Mouse (Mus musculus): ENCODE measurements around the gene B3glct. TPM values are rescaled to one million over a fixed set of nuclear protein-coding genes. Genes with fewer than 3 reads are reported as not detected.

Gene B3glct
- polyA plus RNA-seq, 1 experiment from 2014 or later: 15.4 TPM

DNA sequence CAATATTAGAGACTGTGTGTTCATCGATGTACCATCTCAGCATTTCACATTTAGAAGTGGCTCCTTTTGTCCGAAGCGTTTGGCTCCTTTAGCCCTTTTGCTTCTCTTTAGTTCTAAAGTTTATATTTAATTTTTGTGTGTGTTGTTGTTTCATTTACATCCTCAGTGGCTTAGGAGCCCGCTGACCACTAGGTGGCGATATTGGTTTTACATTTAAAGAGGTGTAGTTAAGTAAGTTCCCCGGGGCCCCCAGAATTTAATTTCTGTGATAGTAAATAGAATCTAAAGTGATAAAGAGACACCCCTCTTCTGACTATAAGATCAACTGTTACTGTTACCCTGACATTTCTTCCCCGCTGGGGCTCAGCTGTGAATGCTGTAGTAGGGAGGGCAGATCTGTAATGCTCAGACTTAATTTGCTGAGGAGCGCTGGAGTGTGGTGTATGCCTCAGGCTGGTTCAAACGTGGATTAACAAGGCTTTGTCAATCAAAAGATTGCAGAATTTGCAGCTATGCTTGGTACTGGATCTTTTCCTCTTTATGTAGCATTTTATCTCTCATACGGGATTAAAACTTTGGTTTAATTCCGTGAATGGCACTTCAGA is 35.2 kb downstream of the B3glct start:
- H3K27me3 ChIP-seq (replicated peaks; ENCODE audit: control insufficient read depth, insufficient read depth, low read length): no peaks in the 10 kb centered on the region
- 50% methylated on average over 11 of the region's 11 CpGs for WGBS
- no peak overlapping the region for H3K4me2 ChIP-seq (ENCODE audit: low read depth, low read length)
- ATAC-seq (ENCODE audit: low read depth): no peak
- H3K4me1 ChIP-seq (ENCODE audit: control insufficient read depth, insufficient read depth, low read length): peaks cover 10% of the 10 kb centered on the region; the same call in 1 of the 2 replicates
- no peak overlapping the region for H3K9ac ChIP-seq (ENCODE audit: low read depth, low read length)
- DNase-seq (ENCODE audit: low spot score): peak; percentile 90
- peaks cover 8% of the 10 kb centered on the region; the same call in 1 of the 2 replicates for H3K9me3 ChIP-seq (ENCODE audit: control insufficient read depth, low read length)
- no peaks in the 10 kb centered on the region for H3K36me3 ChIP-seq (ENCODE audit: control insufficient read depth, insufficient read depth, low read length)
- H3K4me3 ChIP-seq (ENCODE audit: low read depth, low read length): no peak overlapping the region
- H3K27ac ChIP-seq (replicated peaks; ENCODE audit: low read depth, low read length): no peak overlapping the region

GRCm38 (mm10) chr5:149713834-149714233 is 35.8 kb downstream of the B3glct start:
- no peak overlapping the region for H3K4me3 ChIP-seq (ENCODE audit: low read depth, low read length)
- H3K27ac ChIP-seq (replicated peaks; ENCODE audit: low read depth, low read length): no peak overlapping the region
- peaks cover 3% of the 10 kb centered on the region; the same call in 1 of the 2 replicates for H3K9me3 ChIP-seq (ENCODE audit: control insufficient read depth, low read length)
- H3K36me3 ChIP-seq (ENCODE audit: control insufficient read depth, insufficient read depth, low read length): no peaks in the 10 kb centered on the region
- H3K9ac ChIP-seq (ENCODE audit: low read depth, low read length): no peak overlapping the region; the same call in 1 of the 2 replicates
- no peaks in the 10 kb centered on the region for H3K27me3 ChIP-seq (replicated peaks; ENCODE audit: control insufficient read depth, insufficient read depth, low read length)
- H3K4me2 ChIP-seq (ENCODE audit: low read depth, low read length): no peak overlapping the region
- ATAC-seq (ENCODE audit: low read depth): no peak
- DNase-seq (ENCODE audit: low spot score): no peak
- 71% methylated on average over 16 of the region's 16 CpGs for WGBS
- H3K4me1 ChIP-seq (ENCODE audit: control insufficient read depth, insufficient read depth, low read length): peaks cover 10% of the 10 kb centered on the region; the same call in 1 of the 2 replicates

GRCm38 (mm10) chr5:149715571-149716328 is 37.7 kb downstream of the B3glct start:
- Histone ChIP-seq H3K4me2 (ENCODE audit: low read depth, low read length) (peak overlapping the region; percentile 30), H3K27ac (replicated peaks; ENCODE audit: low read depth, low read length) (no peak overlapping the region), H3K9ac (ENCODE audit: low read depth, low read length) (0 out of 2 replicates have a peak overlapping the region, but pooled peaks have one; percentile 3), H3K36me3 (ENCODE audit: control insufficient read depth, insufficient read depth, low read length) (no peaks in the 10 kb centered on the region), H3K4me1 (ENCODE audit: control insufficient read depth, insufficient read depth, low read length) (peaks cover 10% of the 10 kb centered on the region; the same call in 1 of the 2 replicates), H3K27me3 (replicated peaks; ENCODE audit: control insufficient read depth, insufficient read depth, low read length) (no peaks in the 10 kb centered on the region), H3K9me3 (ENCODE audit: control insufficient read depth, low read length) (no peaks in the 10 kb centered on the region), H3K4me3 (ENCODE audit: low read depth, low read length) (no peak overlapping the region)
- WGBS: 22% methylated on average over 15 of the region's 15 CpGs
- DNase-seq (ENCODE audit: low spot score) (peak; percentile 55), ATAC-seq (ENCODE audit: low read depth) (peak; percentile 76)

GRCm38 (mm10) chr5:149716329-149716690 is 38.3 kb downstream of the B3glct start:
- H3K9ac ChIP-seq (ENCODE audit: low read depth, low read length): no peak overlapping the region
- H3K4me1 ChIP-seq (ENCODE audit: control insufficient read depth, insufficient read depth, low read length): peaks cover 10% of the 10 kb centered on the region; the same call in 1 of the 2 replicates
- no peak for ATAC-seq (ENCODE audit: low read depth)
- WGBS: 53% methylated on average over 3 of the region's 3 CpGs
- H3K36me3 ChIP-seq (ENCODE audit: control insufficient read depth, insufficient read depth, low read length): no peaks in the 10 kb centered on the region
- DNase-seq (ENCODE audit: low spot score): no peak
- H3K9me3 ChIP-seq (ENCODE audit: control insufficient read depth, low read length): no peaks in the 10 kb centered on the region
- no peaks in the 10 kb centered on the region for H3K27me3 ChIP-seq (replicated peaks; ENCODE audit: control insufficient read depth, insufficient read depth, low read length)
- no peak overlapping the region for H3K27ac ChIP-seq (replicated peaks; ENCODE audit: low read depth, low read length)
- no peak overlapping the region for H3K4me2 ChIP-seq (ENCODE audit: low read depth, low read length)
- H3K4me3 ChIP-seq (ENCODE audit: low read depth, low read length): no peak overlapping the region

- ATAC-seq (ENCODE audit: low read depth) (no peak), DNase-seq (ENCODE audit: low spot score) (no peak)
- Histone ChIP-seq H3K36me3 (ENCODE audit: control insufficient read depth, insufficient read depth, low read length) (peaks cover 14% of the 10 kb centered on the region; the same call in 1 of the 2 replicates), H3K9ac (ENCODE audit: low read depth, low read length) (no peak overlapping the region), H3K4me1 (ENCODE audit: control insufficient read depth, insufficient read depth, low read length) (no peaks in the 10 kb centered on the region), H3K27me3 (replicated peaks; ENCODE audit: control insufficient read depth, insufficient read depth, low read length) (no peaks in the 10 kb centered on the region), H3K9me3 (ENCODE audit: control insufficient read depth, low read length) (peaks cover 11% of the 10 kb centered on the region), H3K4me2 (ENCODE audit: low read depth, low read length) (no peak overlapping the region), H3K4me3 (ENCODE audit: low read depth, low read length) (no peak overlapping the region), H3K27ac (replicated peaks; ENCODE audit: low read depth, low read length) (no peak overlapping the region)
- WGBS: 91% methylated on average over 8 of the region's 8 CpGs
Observed at GRCm38 (mm10) chr5:149731776-149732175, 53.7 kb downstream of the B3glct start.

DNA sequence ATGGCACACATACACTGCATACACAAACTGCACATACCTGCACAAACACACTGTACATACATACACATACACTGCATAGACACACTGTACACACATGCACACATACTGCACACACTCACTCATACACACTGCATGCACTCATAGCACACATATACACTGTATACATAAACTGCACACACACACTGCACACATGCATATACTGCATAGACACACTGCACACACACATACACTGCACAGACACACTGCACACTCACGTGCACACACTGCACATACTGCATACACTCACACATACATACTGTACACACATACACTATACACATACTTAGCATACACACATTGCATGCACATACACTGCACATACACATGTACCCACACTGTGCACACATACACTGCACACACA is 59.2 kb downstream of the B3glct start:
- H3K36me3 ChIP-seq (ENCODE audit: control insufficient read depth, insufficient read depth, low read length): peaks cover 25% of the 10 kb centered on the region; the same call in 1 of the 2 replicates
- no peak overlapping the region for H3K27ac ChIP-seq (replicated peaks; ENCODE audit: low read depth, low read length)
- ATAC-seq (ENCODE audit: low read depth) (no peak), DNase-seq (ENCODE audit: low spot score) (no peak)
- H3K9me3 ChIP-seq (ENCODE audit: control insufficient read depth, low read length): peaks cover 16% of the 10 kb centered on the region
- H3K4me1 ChIP-seq (ENCODE audit: control insufficient read depth, insufficient read depth, low read length): no peaks in the 10 kb centered on the region
- no peak overlapping the region for H3K4me3 ChIP-seq (ENCODE audit: low read depth, low read length)
- H3K9ac ChIP-seq (ENCODE audit: low read depth, low read length): no peak overlapping the region
- H3K4me2 ChIP-seq (ENCODE audit: low read depth, low read length): no peak overlapping the region
- no peaks in the 10 kb centered on the region for H3K27me3 ChIP-seq (replicated peaks; ENCODE audit: control insufficient read depth, insufficient read depth, low read length)
- WGBS: 100% methylated on average over 1 of the region's 1 CpGs

DNA sequence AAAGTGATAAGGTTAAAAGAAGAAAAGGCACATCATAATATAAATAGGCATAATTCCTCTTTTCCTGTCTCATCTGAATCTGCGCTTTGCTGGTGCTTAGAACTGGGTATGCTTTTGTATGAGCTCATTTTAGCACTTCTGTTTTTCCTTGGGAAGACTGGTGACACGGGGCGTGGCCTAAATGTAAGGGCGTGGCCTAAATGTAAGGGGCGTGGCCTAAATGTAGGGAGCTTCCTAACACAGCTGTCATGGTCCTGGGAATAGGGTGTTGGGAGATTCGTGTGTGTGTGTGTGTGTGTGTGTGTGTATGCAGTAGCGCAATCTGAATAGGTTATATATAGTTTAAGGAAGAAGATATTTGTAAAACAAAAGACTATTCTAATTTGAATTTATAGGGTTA is 62.1 kb downstream of the B3glct start:
- peaks cover 16% of the 10 kb centered on the region; the same call in 1 of the 2 replicates for H3K36me3 ChIP-seq (ENCODE audit: control insufficient read depth, insufficient read depth, low read length)
- no peaks in the 10 kb centered on the region for H3K27me3 ChIP-seq (replicated peaks; ENCODE audit: control insufficient read depth, insufficient read depth, low read length)
- no peak for ATAC-seq (ENCODE audit: low read depth)
- WGBS: 93% methylated on average over 7 of the region's 7 CpGs
- no peak overlapping the region for H3K9ac ChIP-seq (ENCODE audit: low read depth, low read length)
- H3K9me3 ChIP-seq (ENCODE audit: control insufficient read depth, low read length): peaks cover 7% of the 10 kb centered on the region
- no peak overlapping the region for H3K4me3 ChIP-seq (ENCODE audit: low read depth, low read length)
- H3K4me2 ChIP-seq (ENCODE audit: low read depth, low read length): no peak overlapping the region
- DNase-seq (ENCODE audit: low spot score): no peak
- no peak overlapping the region for H3K27ac ChIP-seq (replicated peaks; ENCODE audit: low read depth, low read length)
- H3K4me1 ChIP-seq (ENCODE audit: control insufficient read depth, insufficient read depth, low read length): no peaks in the 10 kb centered on the region

DNA sequence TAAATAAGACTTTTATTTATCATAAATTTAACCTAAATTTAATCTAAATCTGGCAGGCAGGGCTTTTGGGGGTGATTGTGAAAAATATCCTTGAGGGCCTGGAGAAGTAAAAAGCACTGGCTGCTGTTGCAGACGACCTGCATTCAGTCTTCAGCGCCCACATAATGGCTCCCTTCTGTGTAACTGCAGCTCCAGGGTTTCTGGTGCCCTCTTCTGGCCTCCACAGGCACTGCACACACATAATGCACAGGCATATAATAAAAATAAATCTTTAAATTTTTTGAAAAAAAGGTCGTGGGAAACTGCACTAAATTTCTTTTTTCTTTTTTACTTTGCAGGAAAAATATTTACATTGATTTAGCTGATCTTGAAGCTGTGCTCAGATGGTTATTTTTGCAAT is 62.7 kb downstream of the B3glct start:
- Histone ChIP-seq H3K9me3 (ENCODE audit: control insufficient read depth, low read length) (peaks cover 7% of the 10 kb centered on the region), H3K27me3 (replicated peaks; ENCODE audit: control insufficient read depth, insufficient read depth, low read length) (no peaks in the 10 kb centered on the region), H3K36me3 (ENCODE audit: control insufficient read depth, insufficient read depth, low read length) (peaks cover 16% of the 10 kb centered on the region; the same call in 1 of the 2 replicates), H3K9ac (ENCODE audit: low read depth, low read length) (no peak overlapping the region), H3K4me3 (ENCODE audit: low read depth, low read length) (no peak overlapping the region), H3K27ac (replicated peaks; ENCODE audit: low read depth, low read length) (no peak overlapping the region), H3K4me2 (ENCODE audit: low read depth, low read length) (no peak overlapping the region), H3K4me1 (ENCODE audit: control insufficient read depth, insufficient read depth, low read length) (no peaks in the 10 kb centered on the region)
- 84% methylated on average over 3 of the region's 3 CpGs for WGBS
- no peak for DNase-seq (ENCODE audit: low spot score)
- ATAC-seq (ENCODE audit: low read depth): no peak
